Mouse (Mus musculus) heart, postnatal 10 days (tissue): Measurements from ENCODE around the gene Cct4. TPM values are rescaled to one million over a fixed set of nuclear protein-coding genes. Genes with fewer than 3 reads are reported as not detected.

ENCODE experiments used
- DNase-seq, 2 experiments: peaks; one replicate each; pipeline ENCODE4 v3.0.0; 2021
- intact Hi-C: fragments of 180-260 bp; cut with DNase I; formaldehyde crosslinking; loops from one replicate; pipeline ENCODE4 v1.15.1; 2025
- total RNA-seq, 2 experiments: library from RNA; stranded (reverse); gene quantifications; 2 replicates each; pipeline ENCODE4 v1.2.3; 2021

Cct4 gene
- 100 to 1,000 TPM; 134 to 139 TPM for total RNA-seq

DNA sequence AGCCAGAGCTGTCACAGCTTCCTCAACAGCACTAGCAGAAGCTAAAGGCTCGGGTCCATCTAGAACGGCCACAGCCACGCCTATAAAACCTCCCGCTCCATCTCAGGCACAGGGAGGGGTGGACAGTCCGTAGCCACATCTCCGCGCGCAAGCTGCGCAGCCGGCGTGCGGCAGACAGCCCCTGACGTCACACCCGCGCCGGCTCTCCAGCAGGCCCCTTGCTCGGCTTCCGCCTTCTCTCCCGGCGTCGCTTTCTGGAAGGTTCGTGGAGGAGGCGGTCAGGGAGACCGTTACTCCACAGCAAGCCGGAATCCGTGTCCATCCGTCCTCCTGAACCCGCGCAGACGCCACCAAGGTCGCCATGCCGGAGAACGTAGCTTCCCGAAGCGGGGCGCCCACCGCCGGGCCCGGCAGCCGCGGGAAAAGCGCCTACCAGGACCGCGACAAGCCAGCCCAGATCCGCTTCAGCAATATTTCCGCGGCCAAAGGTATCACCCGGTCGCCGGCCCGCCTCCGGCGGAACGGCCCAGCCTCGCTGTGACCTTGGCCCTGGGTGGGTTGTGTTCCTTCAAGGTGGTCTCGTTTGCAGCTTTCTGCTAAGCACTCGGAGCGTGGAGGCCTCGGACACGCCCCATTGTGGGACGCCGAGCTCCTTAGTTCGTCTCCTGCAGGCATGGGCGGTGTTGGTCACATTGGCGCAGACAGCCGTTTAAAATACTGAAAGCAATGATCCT, at the start of gene Cct4:
TSS of gene Cct4 (plus strand) at position 127 of the 734 bp plus-strand sequence.
- intact Hi-C loops: loop anchor here (1.0 to 10.0 kb wide), 5 partner anchors 16 to 504 kb away; partner anchors contain the start of genes Ahsa2, Fam161a and Xpo1
- DNase-seq: peak; percentile 96 to 97

DNA sequence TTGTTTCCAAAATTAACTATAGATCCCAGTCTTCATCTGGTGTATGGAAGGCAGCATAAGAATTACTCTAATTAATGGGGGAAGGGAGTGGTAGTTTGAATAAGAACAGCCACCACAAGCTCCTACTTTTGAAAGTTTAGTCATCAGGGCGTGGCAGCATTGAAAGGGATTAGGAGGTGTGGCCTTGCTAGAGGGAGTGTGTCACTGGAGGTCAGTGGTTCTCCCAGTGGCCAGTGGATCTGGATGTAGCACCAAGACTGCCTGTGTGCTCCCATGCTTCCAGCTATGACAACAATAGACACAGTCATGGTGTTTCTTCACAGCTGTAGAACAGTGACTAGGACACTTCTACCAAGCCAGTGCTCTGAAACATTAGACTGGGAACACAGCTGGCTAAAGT, 41.2 kb upstream of the Cct4 start:
- intact Hi-C loops: no loop called here
- DNase-seq: no peak

DNA sequence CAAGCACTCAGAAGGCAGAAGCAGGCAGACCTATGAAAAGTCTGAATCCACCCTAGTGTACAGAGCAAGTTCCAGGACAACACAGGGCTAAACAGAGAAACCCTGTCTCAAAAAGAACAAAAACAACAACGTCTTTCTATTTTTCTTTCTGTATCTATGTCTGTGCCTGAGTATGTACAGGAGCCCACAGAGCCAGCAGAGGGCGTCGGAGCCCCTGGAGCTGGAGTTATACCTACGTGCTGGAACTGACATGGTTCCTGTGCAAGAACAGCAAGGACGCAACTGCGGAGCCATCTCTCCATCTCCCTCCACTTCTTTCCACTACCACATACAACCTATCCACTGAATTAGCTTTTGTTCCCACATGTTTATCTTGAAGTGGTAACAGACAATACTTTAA, 40.2 kb upstream of the Cct4 start:
- intact Hi-C loops: no loop called here
- no peak for DNase-seq

DNA sequence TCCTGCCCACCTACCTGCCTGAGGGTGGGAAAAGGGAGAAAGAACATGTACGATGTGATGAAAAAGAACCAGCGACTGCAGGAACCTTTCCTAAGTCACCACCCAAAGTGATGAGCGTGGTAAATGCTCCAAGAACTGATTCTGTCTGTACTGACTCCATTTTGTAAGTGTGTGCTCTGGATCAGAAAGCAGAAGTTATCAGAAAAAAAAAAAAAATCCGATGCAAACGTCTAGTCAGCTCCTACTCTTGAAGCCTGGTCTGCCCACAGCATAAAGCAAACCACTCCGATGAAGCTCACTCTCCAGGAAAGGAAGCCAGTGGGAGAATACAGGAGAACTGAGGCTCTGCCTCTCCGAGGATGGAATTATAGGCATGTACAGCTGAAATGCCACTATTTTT, 37.7 kb upstream of the Cct4 start:
- intact Hi-C loops: no loop called here
- no peak for DNase-seq

DNA sequence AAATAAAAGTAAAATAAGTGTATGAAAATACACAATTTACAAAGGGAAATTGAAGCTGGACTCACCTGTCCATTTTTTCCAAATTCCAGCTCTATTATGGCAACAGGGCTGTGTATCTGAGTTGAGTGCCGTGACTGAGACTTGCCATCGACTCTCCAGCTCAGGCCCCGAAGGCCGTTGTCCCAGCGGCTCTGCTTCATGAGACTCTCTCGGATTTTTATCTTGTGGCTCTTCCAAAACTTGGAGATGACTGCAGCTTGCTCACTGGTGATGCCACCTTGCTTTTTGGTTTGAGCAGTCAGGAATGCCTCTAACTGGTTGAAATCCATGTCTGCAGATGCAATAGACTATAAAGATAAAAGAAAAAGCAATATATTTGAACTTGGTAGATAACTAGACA, 34.0 kb upstream of the Cct4 start:
- intact Hi-C loops: loop anchor here (5.0 kb wide), 4 partner anchors 94 to 729 kb away; partner anchors contain the start of gene B3gnt2
- no peak for DNase-seq

DNA sequence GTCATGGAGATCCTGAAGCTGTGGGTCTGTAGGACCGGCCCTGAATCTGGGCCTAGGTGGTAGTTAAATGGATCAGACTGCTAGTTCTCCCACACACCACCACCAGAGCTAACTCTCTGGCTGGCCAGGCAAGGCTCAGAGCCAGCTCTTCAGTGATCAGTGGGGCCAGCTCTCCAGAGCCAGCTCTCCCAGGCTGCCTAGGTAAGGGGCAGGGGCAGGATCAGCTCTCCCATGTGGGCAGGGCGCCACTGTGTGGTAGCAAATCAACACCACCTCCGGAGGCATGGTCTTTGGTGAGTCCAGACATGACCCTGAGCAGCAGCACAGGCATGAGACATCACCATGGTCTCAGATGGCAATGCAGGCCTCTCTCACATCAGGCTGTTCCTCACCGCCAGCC, 33.5 kb upstream of the Cct4 start:
- intact Hi-C loops: loop anchor here (1.0 to 5.0 kb wide), 5 partner anchors 95 to 730 kb away; partner anchors contain the start of gene B3gnt2
- DNase-seq: peak; percentile 80 to 85

DNA sequence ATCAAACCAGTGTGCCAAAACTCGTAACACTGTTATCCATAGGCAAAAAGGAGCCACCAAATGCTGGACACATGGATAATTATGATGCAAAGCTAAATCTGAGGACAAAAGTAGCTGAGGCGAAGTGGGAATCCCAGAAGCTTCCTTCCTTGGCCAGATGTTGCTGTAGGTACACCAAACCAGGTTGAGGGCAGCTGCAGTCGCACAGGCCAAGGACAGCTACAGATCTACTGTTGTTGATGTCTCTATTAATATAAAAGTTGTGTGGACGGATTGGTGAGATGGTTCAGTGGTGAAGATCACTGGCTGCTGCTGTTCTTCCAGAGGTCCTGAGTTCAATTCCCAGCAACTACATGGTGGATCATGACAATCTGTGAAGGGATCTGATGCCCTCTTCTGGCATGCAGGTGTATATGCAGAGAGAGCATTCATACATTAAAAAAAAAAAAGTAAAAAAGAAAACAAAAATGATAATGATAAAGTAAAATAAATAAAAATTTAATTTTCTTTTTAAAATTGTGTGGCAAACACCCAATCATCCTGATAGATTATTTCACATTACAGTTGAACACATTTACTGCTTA, 32.4 kb upstream of the Cct4 start:
- intact Hi-C loops: loop anchor here (1.0 to 5.0 kb wide), 5 partner anchors 96 to 731 kb away; partner anchors contain the start of gene B3gnt2
- DNase-seq: peak in 1 of 2 experiments; percentile 22

DNA sequence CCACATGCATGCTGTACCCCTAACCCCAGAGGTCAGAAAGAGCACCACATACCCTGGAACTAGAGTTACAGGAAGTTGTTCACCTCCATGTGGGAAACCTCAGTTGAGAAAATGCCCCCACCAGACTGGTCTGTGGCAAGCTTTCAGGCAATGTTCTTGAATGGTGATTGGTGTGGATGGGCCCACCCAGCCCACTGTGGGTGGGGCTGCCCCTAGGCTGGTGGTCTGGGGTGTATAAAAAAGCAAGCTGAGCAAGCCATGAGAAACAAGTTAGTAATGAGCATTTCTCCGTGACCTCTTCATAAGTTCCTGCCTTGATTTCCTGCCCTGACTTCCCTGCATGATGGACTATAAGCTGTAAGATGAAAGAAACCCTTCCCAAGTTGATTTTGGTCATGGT, 28.2 kb upstream of the Cct4 start:
- intact Hi-C loops: no loop called here
- DNase-seq: no peak

DNA sequence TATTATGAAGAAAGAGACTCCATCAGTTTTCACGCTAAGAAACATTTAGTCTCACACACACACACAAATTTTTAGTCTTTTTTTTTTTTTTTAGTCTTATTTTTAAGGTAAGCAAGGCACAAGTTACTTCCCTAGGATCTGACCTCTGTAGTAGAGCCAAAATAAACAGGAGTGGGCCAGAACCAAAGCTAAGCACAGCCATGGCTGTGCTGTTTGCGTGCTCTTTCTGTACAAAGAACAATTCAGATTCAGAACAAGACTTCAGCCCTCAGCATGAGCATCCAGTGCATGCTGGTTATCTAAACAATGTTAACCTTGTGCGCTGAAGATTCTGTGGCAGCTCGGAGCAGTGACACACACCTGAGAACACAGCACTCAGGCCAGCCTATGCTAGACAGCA, 25.9 kb upstream of the Cct4 start:
- intact Hi-C loops: no loop called here

DNA sequence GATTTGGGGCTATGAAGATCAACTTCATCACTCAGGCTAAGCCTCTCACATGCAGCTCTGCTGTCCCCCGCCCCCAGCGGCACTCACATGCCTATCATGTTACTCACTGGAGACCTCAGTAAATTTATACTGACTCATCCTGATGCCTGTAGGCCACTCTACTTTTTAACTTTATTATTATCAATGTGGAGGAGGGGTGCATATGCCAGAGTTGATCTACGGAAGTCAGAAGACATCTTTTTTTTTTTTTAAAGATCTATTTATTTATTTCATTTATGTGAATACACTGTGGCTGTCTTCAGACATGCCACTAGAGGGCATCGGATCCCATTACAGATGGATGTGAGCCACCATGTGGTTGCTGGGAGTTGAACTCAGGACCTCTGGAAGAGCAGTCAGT, 24.8 kb upstream of the Cct4 start:
- intact Hi-C loops: no loop called here
- no peak for DNase-seq

More for the DNA sequence above, 25.9 kb upstream of the Cct4 start:
- DNase-seq: no peak

DNA sequence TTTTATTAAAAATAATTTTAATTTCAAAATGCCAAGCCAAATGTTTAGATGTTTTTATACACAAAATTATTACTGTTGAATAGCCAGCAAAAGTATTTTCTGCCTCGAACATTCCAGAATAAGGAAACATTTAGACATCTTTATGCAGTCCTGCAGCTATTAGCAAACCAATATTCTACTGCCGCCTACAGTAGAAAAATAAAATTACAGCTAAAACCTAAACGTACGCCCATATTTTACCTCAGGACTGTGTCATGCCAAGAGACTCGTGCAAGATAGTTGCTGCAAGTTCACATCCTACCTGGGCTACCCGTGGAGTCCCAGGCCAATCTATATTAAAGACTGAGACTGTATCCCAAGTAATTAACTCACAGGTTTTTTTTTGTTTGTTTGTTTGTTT, 20.8 kb upstream of the Cct4 start:
- intact Hi-C loops: no loop called here
- DNase-seq: no peak

DNA sequence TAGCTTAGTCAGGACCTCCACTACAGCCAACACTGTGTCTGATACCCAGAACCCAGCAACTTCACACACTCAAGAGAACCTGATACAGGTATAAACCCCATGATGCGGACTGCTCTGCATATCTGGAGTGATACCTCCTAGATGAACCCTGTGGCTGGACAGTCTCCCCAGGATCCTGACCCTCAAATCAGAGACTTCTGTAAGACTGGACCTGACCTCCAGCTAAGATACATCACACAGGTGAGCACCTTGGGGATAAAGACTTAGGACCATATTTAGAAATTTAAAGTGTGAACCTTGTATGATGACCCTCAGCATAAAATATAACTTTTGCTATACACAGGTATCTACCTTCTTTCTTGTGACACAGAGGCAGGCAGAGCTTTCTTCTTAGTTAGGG, 19.8 kb upstream of the Cct4 start:
- intact Hi-C loops: no loop called here

DNA sequence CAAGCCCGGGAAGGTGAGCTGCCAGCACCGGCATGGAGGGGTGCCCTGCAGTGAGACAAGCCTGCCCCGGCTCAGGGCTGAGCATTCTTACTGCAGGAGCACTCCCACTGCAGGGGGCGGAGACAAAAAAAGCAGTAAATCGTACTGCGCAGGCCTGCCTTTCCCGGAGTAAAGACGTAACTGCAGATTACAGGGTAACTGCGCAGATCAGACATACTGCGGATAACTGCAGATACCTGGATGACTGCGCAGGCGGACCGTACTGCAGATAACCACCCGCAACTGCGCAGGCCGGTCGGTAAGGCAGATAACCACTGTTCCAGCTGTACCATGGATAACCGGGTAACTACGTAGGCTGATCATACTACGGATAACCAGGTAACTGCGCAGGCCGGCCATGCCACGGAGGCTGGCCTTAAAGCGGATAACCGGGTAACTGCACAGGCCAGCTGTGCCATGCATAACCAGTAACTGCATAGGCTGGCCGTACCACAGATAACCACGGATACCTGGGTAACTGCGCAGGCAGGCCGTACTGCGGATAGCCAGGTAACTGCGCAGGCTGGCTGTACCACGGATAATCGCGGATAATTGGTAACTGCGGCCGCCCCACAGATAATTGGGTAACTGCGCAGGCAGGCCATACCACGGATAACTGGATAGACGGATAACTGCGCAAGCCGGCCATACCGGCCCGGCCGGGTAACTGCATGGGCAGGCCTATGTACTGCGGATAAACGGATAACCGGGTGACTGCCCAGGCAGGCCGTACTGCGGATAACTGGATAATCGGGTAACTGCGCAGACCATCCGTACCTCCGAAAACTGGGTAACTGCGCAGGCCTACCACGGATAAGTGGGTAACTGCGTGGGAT, 18.2 kb upstream of the Cct4 start, which contains the start of gene Zrsr1:
TSS of gene Zrsr1 (plus strand) at position 171 of the 875 bp plus-strand sequence.
- peak; percentile 59 to 64 for DNase-seq

More for the DNA sequence above, 19.8 kb upstream of the Cct4 start:
- DNase-seq: no peak

DNA sequence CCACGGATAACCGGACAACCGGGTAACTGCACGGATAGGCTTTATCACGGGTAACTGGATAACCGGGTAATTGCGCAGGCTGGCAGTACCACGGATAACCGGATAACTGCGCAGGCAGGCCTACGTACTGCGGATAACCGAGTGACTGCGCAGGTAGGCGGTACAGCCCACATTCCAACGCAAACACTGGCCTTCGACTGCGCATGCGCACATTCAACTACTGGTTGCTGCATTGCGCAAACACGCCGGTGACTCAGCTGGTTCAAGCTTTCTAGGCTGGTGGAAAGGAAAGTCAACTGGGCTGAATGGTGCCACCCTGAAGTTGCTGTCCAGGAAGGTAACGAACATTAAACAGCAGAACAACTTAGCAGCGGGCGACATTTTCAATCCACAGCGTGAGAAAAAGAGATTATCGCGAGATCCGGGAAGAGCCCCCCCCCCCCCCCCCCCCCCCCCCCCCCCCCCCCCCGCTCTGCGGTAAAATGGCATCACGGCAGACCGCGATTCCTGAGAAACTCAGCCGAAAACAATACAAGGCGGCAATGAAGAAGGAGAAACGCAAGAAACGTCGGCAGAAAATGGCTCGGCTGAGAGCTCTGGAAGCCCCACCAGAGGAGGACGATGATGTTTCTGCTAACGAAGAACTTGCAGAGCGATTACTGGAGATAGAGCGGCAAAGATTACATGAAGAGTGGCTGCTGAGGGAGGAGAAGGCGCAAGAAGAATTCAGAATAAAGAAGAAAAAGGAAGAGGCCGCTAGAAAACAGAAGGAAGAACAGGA, 17.4 kb upstream of the Cct4 start:
- peak; percentile 84 to 85 for DNase-seq
- intact Hi-C loops: no loop called here

More for the DNA sequence above, 18.2 kb upstream of the Cct4 start, which contains the start of gene Zrsr1:
- intact Hi-C loops: no loop called here

DNA sequence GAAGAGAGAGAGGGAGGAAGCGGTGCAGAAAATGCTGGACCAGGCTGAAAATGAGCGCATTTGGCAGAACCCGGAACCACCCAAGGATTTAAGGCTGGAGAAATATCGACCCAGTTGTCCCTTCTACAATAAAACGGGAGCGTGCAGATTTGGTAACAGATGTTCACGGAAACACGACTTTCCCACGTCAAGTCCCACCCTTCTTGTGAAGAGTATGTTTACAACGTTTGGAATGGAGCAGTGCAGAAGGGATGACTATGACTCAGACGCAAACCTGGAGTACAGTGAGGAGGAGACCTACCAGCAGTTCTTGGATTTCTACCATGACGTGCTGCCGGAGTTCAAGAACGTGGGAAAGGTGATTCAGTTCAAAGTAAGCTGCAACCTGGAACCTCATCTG, 16.7 kb upstream of the Cct4 start:
- intact Hi-C loops: no loop called here
- peak; percentile 22 to 23 for DNase-seq

DNA sequence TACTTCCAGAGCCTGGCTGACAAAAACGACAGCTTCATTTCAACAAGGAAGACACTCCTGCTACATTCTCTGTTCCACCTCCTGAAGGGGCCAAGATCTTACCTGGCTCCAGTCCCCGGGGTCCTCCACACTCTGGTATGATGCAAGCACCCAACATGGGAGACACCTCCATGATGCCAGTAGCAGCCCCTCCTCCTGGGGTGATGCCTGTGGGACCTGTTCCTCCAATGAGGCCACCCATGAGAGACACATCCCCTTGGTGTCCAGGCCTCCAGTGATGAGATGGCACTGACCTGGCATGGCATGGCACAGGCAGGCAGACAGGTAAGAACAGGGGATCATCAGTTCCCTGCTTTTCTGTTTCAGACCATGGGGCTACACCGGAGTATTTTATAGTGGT, 12.1 kb upstream of the Cct4 start:
- DNase-seq: no peak

DNA sequence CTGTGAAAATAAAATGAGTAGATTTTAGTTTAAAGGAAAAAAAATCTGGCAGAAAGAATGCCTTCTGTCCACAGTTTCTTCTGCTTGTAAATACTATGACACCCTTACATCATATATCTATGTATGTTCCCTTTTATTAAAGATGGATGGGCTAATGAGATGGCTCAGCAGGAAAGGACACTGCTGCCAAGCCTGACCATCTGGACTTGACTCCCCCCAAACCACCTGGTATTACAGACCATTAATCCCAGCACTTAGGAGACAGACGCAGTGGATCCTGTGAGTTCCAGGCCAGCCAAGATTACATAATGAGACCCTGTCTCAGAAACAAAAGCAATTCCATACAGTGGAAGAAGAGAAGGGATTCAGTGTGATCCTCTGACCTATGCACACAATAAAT, 11.6 kb upstream of the Cct4 start:
- no peak for DNase-seq
- intact Hi-C loops: no loop called here

More for the DNA sequence above, 12.1 kb upstream of the Cct4 start:
- intact Hi-C loops: no loop called here

DNA sequence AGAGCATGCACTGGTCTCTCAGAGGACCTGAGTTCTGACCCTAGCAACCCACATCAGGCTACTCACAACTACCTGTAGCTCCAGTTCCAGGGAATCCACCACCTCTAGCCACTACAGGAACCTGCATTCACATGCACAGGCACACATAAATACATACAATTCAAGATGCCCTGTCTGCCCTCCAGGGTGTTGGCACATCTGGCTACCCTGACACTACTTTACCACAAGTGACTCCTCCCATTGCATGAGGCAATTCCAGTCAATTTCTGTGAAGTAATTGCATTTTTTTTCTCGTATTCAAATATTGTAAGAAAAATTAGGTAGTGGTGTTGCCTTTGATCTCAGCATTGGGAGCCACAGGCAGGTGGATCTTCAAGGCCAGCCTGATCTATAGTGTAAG, 11.1 kb upstream of the Cct4 start:
- intact Hi-C loops: no loop called here
- DNase-seq: no peak

DNA sequence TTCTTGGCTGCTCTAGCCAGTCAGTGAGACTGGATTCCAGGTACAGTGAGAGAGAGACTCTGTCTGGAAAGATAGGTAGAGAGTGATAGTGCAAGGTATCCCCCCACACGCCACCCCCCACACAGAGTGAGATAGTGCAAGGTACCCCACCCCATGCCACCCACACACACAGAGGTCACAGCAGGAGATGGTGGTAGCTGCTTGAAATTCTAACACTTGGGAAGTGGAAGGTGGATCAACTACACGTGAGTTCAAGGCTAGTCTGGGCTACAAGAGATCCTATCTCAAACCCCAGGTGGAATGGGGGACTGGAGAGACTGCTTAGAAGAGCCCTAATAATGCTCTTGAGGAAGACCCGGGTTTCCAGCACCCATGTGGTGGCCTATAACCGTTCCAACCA, 9.3 kb upstream of the Cct4 start:
- intact Hi-C loops: loop anchor here (5.0 to 10.0 kb wide), 2 partner anchors 466 to 694 kb away; partner anchors contain the start of gene Tmem17
- DNase-seq: no peak

DNA sequence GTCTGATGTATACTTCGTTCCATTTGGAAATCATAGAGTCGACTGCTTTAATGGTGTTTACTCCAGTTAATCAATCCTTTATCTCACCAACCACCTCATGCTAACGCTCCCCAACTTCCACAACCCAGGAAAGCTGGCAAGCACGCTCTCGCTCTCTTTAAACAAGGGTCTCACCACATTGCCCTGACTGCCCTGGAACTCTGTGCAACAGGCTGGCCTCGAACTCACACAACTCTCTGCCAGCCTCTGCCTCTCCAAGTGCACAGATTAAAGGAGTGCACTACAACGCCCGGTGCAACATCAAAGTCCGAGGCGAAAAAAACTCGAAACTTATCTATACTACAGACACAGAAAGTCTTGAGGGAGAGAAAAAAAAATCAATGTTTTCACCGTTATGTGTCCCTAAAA, 8.8 kb upstream of the Cct4 start:
- no peak for DNase-seq
- intact Hi-C loops: loop anchor here (5.0 to 10.0 kb wide), 2 partner anchors 467 to 694 kb away; partner anchors contain the start of gene Tmem17
